Mouse (Mus musculus): Measurements from ENCODE around the gene Ikzf3. TPM values are rescaled to one million over a fixed set of nuclear protein-coding genes. Genes with fewer than 3 reads are reported as not detected.
A peak's percentile ranks its signal among the peaks of the same experiment; 100 is the strongest.

Ikzf3 gene
- polyA plus RNA-seq, 1 experiment from 2014 or later, result 0.18 TPM

DNA sequence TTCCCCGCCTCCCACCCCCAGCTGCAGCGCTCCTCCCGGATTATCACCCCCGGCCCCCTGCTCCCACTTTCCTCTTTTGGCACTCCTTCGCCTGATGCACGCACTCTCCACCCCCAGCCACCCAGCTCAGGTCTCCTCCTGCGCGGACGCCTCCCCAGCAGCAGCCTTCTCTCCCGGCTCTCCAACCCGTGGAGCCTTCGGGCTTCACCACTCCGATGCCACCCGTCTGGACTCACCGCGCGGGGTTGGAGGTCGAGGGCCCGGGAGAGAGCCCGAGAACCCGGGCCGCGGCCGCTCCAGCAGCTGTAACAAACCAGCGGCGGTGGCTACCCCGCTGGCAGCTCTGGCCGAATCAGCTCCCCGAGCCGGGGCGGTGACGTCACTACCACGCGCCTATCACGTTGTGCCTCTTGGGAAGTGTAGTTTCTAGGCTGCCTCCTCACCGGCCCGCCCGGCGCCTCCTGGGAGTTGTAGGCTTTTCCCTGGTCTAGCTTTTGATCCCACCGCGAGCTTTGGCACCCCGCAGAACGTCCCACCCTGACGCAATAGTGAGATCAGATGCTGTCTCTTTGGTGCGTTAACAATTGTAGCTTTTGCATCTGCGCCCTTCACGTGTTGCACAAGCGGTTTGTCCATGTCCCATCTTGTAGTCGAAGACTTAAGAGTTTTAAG, 41.2 kb upstream of the Ikzf3 start, which contains the start of gene Ormdl3:
Ormdl3 (minus strand) TSS at position 477 of the 672 bp plus-strand sequence.
- Histone ChIP-seq H3K36me3 (ENCODE audit: control insufficient read depth, insufficient read depth, low read length) (peaks cover 14% of the 10 kb centered on the region), H3K4me3 (ENCODE audit: low read depth, low read length) (peak within 1 kb of the TSS; percentile 94), H3K27me3 (replicated peaks; ENCODE audit: control insufficient read depth, insufficient read depth, low read length) (no peaks in the 10 kb centered on the region; the same call in 1 of the 2 replicates), H3K4me2 (ENCODE audit: low read depth, low read length) (peak within 1 kb of the TSS; percentile 91), H3K4me1 (ENCODE audit: control insufficient read depth, insufficient read depth, low read length) (peaks cover 28% of the 10 kb centered on the region), H3K9me3 (ENCODE audit: control insufficient read depth, low read length) (no peaks in the 10 kb centered on the region), H3K27ac (replicated peaks; ENCODE audit: low read depth, low read length) (peak within 1 kb of the TSS; percentile 85), H3K9ac (ENCODE audit: low read depth, low read length) (peak within 1 kb of the TSS; percentile 88)
- peak; percentile 99 for DNase-seq (ENCODE audit: low spot score)
- under 1% methylated on average over 40 of the region's 49 CpGs for WGBS
- peak; percentile 95 for ATAC-seq (ENCODE audit: low read depth)

DNA sequence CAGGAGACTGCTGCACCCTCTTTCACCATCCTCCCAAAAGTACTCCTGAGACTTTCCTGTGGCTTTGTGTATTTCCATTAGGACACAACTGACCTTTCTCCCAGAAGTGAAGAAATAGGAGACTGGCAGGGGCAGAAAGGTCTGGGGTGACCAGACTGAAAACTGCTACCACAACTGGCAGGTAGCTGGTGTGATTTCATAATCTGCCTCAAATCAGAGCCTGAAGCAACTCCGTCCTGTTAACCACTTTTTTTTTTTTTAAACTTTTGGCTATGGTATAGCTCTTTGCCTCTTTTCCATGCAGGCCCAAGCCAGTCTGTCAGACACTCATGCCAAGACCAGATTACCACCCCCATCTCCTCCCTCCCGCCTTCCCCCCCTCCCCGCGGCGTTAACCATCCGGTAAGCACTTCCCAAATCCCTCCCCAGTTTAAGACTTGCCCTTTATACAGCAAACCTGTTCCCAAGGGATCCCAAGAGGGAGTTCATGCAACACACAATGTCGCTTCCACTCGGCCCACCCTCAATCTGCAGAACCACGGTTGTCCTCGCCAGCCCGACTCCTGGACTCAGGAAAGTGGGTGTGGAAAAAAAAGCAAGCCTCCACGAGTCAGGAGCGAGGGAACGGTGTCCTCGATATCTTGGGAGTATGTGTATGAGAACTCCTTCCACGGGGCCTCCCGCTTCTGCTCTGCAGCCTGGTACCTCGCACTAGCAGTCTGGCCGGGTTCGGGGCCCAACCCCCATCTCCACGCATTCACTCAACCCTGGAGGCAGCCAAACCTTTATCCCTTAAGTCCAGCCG, 40.5 kb upstream of the Ikzf3 start:
- peak; percentile 30; the same call in 1 of the 2 replicates for ATAC-seq (ENCODE audit: low read depth)

DNA sequence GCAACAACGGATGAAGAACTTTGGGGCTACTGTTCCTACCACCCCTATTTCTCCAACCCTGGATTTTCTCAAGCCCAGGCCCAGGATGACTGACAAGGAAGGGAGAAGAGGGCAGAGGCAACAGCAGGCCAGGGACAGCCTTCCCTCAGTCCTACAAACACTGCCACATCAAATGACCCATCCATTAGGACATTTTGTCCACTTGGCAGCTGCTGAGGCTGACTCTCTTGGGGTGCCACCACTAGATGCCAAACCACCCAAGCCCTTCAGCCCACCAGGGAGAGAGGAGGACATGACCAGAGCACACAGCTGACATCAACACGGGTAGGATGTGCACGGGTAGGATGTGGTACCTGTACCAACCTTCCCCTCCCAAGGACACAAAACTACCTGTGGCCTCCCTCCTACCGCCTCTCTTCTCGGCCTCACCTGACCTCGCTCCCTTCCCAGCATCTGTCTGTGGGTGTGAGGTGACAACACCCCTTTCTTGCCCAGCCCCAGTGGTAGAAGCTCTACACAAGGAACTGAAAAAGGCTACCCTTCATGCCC, 38.9 kb upstream of the Ikzf3 start:
- Histone ChIP-seq H3K4me2 (ENCODE audit: low read depth, low read length) (no peak overlapping the region), H3K9me3 (ENCODE audit: control insufficient read depth, low read length) (no peaks in the 10 kb centered on the region), H3K4me1 (ENCODE audit: control insufficient read depth, insufficient read depth, low read length) (peaks cover 28% of the 10 kb centered on the region), H3K27me3 (replicated peaks; ENCODE audit: control insufficient read depth, insufficient read depth, low read length) (no peaks in the 10 kb centered on the region), H3K4me3 (ENCODE audit: low read depth, low read length) (no peak overlapping the region), H3K9ac (ENCODE audit: low read depth, low read length) (no peak overlapping the region), H3K27ac (replicated peaks; ENCODE audit: low read depth, low read length) (no peak overlapping the region), H3K36me3 (ENCODE audit: control insufficient read depth, insufficient read depth, low read length) (peaks cover 24% of the 10 kb centered on the region)
- 85% methylated on average over 6 of the region's 6 CpGs for WGBS
- no peak for ATAC-seq (ENCODE audit: low read depth)
- DNase-seq (ENCODE audit: low spot score), result no peak

More for the DNA sequence above, 40.5 kb upstream of the Ikzf3 start:
- Histone ChIP-seq H3K27me3 (replicated peaks; ENCODE audit: control insufficient read depth, insufficient read depth, low read length) (no peaks in the 10 kb centered on the region; the same call in 1 of the 2 replicates), H3K27ac (replicated peaks; ENCODE audit: low read depth, low read length) (peak overlapping the region; percentile 83), H3K9me3 (ENCODE audit: control insufficient read depth, low read length) (no peaks in the 10 kb centered on the region), H3K36me3 (ENCODE audit: control insufficient read depth, insufficient read depth, low read length) (peaks cover 16% of the 10 kb centered on the region), H3K4me3 (ENCODE audit: low read depth, low read length) (peak overlapping the region; percentile 94), H3K4me1 (ENCODE audit: control insufficient read depth, insufficient read depth, low read length) (peaks cover 28% of the 10 kb centered on the region), H3K4me2 (ENCODE audit: low read depth, low read length) (peak overlapping the region; percentile 91), H3K9ac (ENCODE audit: low read depth, low read length) (peak overlapping the region; percentile 88)
- 1% methylated on average over 17 of the region's 22 CpGs for WGBS
- no peak for DNase-seq (ENCODE audit: low spot score)

GRCm38 (mm10) chr11:98584146-98584545, 38.3 kb upstream of the Ikzf3 start:
- no peaks in the 10 kb centered on the region for H3K27me3 ChIP-seq (replicated peaks; ENCODE audit: control insufficient read depth, insufficient read depth, low read length)
- 40% methylated on average over 1 of the region's 1 CpGs for WGBS
- peaks cover 24% of the 10 kb centered on the region for H3K36me3 ChIP-seq (ENCODE audit: control insufficient read depth, insufficient read depth, low read length)
- no peak for DNase-seq (ENCODE audit: low spot score)
- peaks cover 28% of the 10 kb centered on the region for H3K4me1 ChIP-seq (ENCODE audit: control insufficient read depth, insufficient read depth, low read length)
- no peak overlapping the region for H3K27ac ChIP-seq (replicated peaks; ENCODE audit: low read depth, low read length)
- H3K4me2 ChIP-seq (ENCODE audit: low read depth, low read length), result no peak overlapping the region
- H3K9me3 ChIP-seq (ENCODE audit: control insufficient read depth, low read length), result no peaks in the 10 kb centered on the region
- no peak overlapping the region for H3K4me3 ChIP-seq (ENCODE audit: low read depth, low read length)
- no peak overlapping the region for H3K9ac ChIP-seq (ENCODE audit: low read depth, low read length)
- no peak for ATAC-seq (ENCODE audit: low read depth)

- Histone ChIP-seq H3K9ac (ENCODE audit: low read depth, low read length) (no peak overlapping the region), H3K4me3 (ENCODE audit: low read depth, low read length) (no peak overlapping the region), H3K9me3 (ENCODE audit: control insufficient read depth, low read length) (no peaks in the 10 kb centered on the region), H3K4me2 (ENCODE audit: low read depth, low read length) (no peak overlapping the region), H3K27ac (replicated peaks; ENCODE audit: low read depth, low read length) (no peak overlapping the region), H3K4me1 (ENCODE audit: control insufficient read depth, insufficient read depth, low read length) (peaks cover 26% of the 10 kb centered on the region), H3K36me3 (ENCODE audit: control insufficient read depth, insufficient read depth, low read length) (peaks cover 24% of the 10 kb centered on the region), H3K27me3 (replicated peaks; ENCODE audit: control insufficient read depth, insufficient read depth, low read length) (no peaks in the 10 kb centered on the region)
- DNase-seq (ENCODE audit: low spot score) (no peak), ATAC-seq (ENCODE audit: low read depth) (no peak)
- WGBS, result 36% methylated on average over 3 of the region's 3 CpGs
Measured at GRCm38 (mm10) chr11:98583571-98583970, 37.7 kb upstream of the Ikzf3 start.

- no peak for ATAC-seq (ENCODE audit: low read depth)
- H3K36me3 ChIP-seq (ENCODE audit: control insufficient read depth, insufficient read depth, low read length), result peaks cover 24% of the 10 kb centered on the region
Measured at GRCm38 (mm10) chr11:98583265-98583552, 37.4 kb upstream of the Ikzf3 start.

DNA sequence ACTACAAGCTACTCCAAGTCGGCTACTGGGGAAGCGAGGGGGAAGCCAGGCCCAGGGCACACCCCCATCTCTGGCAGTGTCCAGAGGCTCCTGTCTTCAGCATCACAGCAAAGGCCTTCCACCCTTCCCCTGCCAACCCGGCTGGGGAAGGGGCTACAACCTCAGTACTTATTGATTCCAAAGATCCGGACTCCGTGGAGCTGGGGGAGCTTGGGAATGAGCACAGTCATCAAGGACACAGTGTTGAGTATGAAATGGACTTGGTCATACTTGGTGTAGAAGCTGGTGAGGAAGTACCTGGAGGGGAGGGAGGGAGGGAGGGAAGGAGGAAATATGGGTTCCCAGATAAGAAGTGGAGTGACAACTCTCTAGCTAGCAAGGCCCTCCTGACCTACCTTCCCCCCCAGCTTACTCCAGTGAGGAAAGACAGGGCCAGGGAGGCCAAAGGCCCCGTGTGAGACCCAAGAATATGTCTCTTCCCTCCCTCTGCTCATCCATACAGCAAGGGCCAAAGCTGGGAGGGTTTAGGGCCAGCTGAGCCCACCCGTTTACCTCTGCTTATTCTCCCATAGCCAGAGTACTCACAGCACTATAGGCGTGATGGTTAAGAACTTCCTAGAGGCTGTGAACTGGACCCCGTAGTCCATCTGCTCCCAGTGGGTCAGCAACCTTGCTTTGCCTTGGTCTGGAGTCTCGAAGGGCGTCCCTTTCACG, 36.9 kb upstream of the Ikzf3 start:
- ATAC-seq (ENCODE audit: low read depth), result no peak
- H3K4me1 ChIP-seq (ENCODE audit: control insufficient read depth, insufficient read depth, low read length), result peaks cover 17% of the 10 kb centered on the region
- no peak for DNase-seq (ENCODE audit: low spot score)
- H3K9ac ChIP-seq (ENCODE audit: low read depth, low read length), result no peak overlapping the region
- WGBS, result 92% methylated on average over 12 of the region's 12 CpGs
- no peaks in the 10 kb centered on the region for H3K27me3 ChIP-seq (replicated peaks; ENCODE audit: control insufficient read depth, insufficient read depth, low read length)
- no peaks in the 10 kb centered on the region for H3K9me3 ChIP-seq (ENCODE audit: control insufficient read depth, low read length)
- H3K27ac ChIP-seq (replicated peaks; ENCODE audit: low read depth, low read length), result no peak overlapping the region
- peaks cover 24% of the 10 kb centered on the region for H3K36me3 ChIP-seq (ENCODE audit: control insufficient read depth, insufficient read depth, low read length)
- H3K4me3 ChIP-seq (ENCODE audit: low read depth, low read length), result no peak overlapping the region
- no peak overlapping the region for H3K4me2 ChIP-seq (ENCODE audit: low read depth, low read length)

More at GRCm38 (mm10) chr11:98583265-98583552, 37.4 kb upstream of the Ikzf3 start:
- Histone ChIP-seq H3K27ac (replicated peaks; ENCODE audit: low read depth, low read length) (no peak overlapping the region), H3K27me3 (replicated peaks; ENCODE audit: control insufficient read depth, insufficient read depth, low read length) (no peaks in the 10 kb centered on the region), H3K9me3 (ENCODE audit: control insufficient read depth, low read length) (no peaks in the 10 kb centered on the region), H3K4me1 (ENCODE audit: control insufficient read depth, insufficient read depth, low read length) (peaks cover 22% of the 10 kb centered on the region), H3K4me3 (ENCODE audit: low read depth, low read length) (no peak overlapping the region), H3K9ac (ENCODE audit: low read depth, low read length) (no peak overlapping the region), H3K4me2 (ENCODE audit: low read depth, low read length) (no peak overlapping the region)
- DNase-seq (ENCODE audit: low spot score), result no peak
- WGBS, result 94% methylated on average over 3 of the region's 3 CpGs

GRCm38 (mm10) chr11:98582030-98582388, 36.2 kb upstream of the Ikzf3 start:
- no peak for ATAC-seq (ENCODE audit: low read depth)
- no peak for DNase-seq (ENCODE audit: low spot score)
- Histone ChIP-seq H3K4me3 (ENCODE audit: low read depth, low read length) (no peak overlapping the region), H3K4me2 (ENCODE audit: low read depth, low read length) (no peak overlapping the region), H3K9ac (ENCODE audit: low read depth, low read length) (no peak overlapping the region), H3K36me3 (ENCODE audit: control insufficient read depth, insufficient read depth, low read length) (peaks cover 24% of the 10 kb centered on the region), H3K9me3 (ENCODE audit: control insufficient read depth, low read length) (no peaks in the 10 kb centered on the region), H3K27me3 (replicated peaks; ENCODE audit: control insufficient read depth, insufficient read depth, low read length) (no peaks in the 10 kb centered on the region), H3K4me1 (ENCODE audit: control insufficient read depth, insufficient read depth, low read length) (peaks cover 12% of the 10 kb centered on the region; the same call in 1 of the 2 replicates), H3K27ac (replicated peaks; ENCODE audit: low read depth, low read length) (no peak overlapping the region)
- 84% methylated on average over 8 of the region's 8 CpGs for WGBS

All from embryonic facial prominence, embryonic 14.5 days (tissue).